Mouse (Mus musculus) limb, embryonic 14.5 days (tissue): ENCODE measurements around the gene Atp5g3. TPM values are rescaled to one million over a fixed set of nuclear protein-coding genes. Genes with fewer than 3 reads are reported as not detected.
A peak's percentile ranks its signal among the peaks of the same experiment; 100 is the strongest.
"Not testable (repeated sequence)": the region's sequence is repeated elsewhere in the genome, so short reads cannot be mapped to it uniquely, and the experiment has no call there.

Experiments used
- ATAC-seq: fragments of 200-750 bp; cut with Nextera tagmentation; 2 replicates; pipeline ENCODE4 v1.8.0; 2017; ENCODE audit warnings: low read depth, moderate number of reproducible peaks, moderate TSS enrichment; ENCODE audit not compliant: low FRiP score
- DNase-seq: peaks from one replicate; pipeline ENCODE4 v3.0.0-alpha.2; 2015; ENCODE audit warnings: low spot score
- H3K27ac ChIP-seq: fragments of 300-500 bp; sonication (generic); replicated peaks from 2 replicates; pipeline ENCODE4 v1.5.1; 2014; ENCODE audit warnings: low read depth, mild to moderate bottlenecking, low read length, moderate library complexity, mixed read lengths
- H3K27me3 ChIP-seq: fragments of 300-500 bp; sonication (generic); 2 replicates; pipeline ENCODE4 v1.6.1; 2014; ENCODE audit warnings: low read length, mixed read lengths; ENCODE audit not compliant: control insufficient read depth, insufficient read depth
- H3K36me3 ChIP-seq: fragments of 300-500 bp; sonication (generic); 2 replicates; pipeline ENCODE4 v1.6.1; 2014; ENCODE audit warnings: mild to moderate bottlenecking, low read length, moderate library complexity, mixed read lengths; ENCODE audit not compliant: control insufficient read depth, insufficient read depth
- H3K4me1 ChIP-seq: fragments of 300-500 bp; sonication (generic); 2 replicates; pipeline ENCODE4 v1.6.1; 2014; ENCODE audit warnings: antibody characterized with exemption, low read length, mixed read lengths; ENCODE audit not compliant: control insufficient read depth, insufficient read depth
- H3K4me2 ChIP-seq: fragments of 300-500 bp; sonication (generic); replicated peaks from 2 replicates; pipeline ENCODE4 v1.6.1; 2014; ENCODE audit warnings: low read depth, mild to moderate bottlenecking, low read length, moderate library complexity; ENCODE audit not compliant: severe bottlenecking
- H3K4me3 ChIP-seq: fragments of 300-500 bp; sonication (generic); replicated peaks from 2 replicates; pipeline ENCODE4 v1.5.1; 2014; ENCODE audit warnings: low read length
- H3K9ac ChIP-seq: fragments of 300-500 bp; sonication (generic); 2 replicates; pipeline ENCODE4 v1.6.1; 2014; ENCODE audit warnings: mild to moderate bottlenecking, low read depth, low read length, moderate library complexity; ENCODE audit not compliant: severe bottlenecking
- H3K9me3 ChIP-seq: fragments of 300-500 bp; sonication (generic); 2 replicates; pipeline ENCODE4 v1.6.1; 2016; ENCODE audit warnings: low read length; ENCODE audit not compliant: control insufficient read depth
- POLR2A ChIP-seq: fragments of 200-500 bp; IDR thresholded peaks from 2 replicates; pipeline ENCODE4 v1.8.0; 2012; ENCODE audit warnings: inconsistent platforms, mild to moderate bottlenecking, moderate library complexity, borderline replicate concordance; ENCODE audit not compliant: insufficient read depth, insufficient read length; ENCODE audit errors: extremely low read depth
- WGBS: fragments of 180-500 bp; shearing (Covaris S2); extraction: QIAGEN DNeasy Blood & Tissue Kit; methylation state at CpG from one replicate; pipeline ENCODE4 v1.1.7; 2014; 5-methylcytosine and 5-hydroxymethylcytosine counted together
- polyA plus RNA-seq, 2 experiments: library from polyadenylated mRNA; depleted of rRNA in 1 of 2; stranded (reverse) in 1 of 2; unstranded in 1 of 2; fragments of >200 nt; fragmentation: Nextera tagmentation in 1 of 2; extraction: Ambion mirVana in 1 of 2; gene quantifications; 2 replicates each; pipeline versions ENCODE4 v1.2.1 to v1.2.3; 2012 to 2014

Gene Atp5g3
- polyA plus RNA-seq, 2 experiments, result 647 to 1,089 TPM

- Histone ChIP-seq H3K4me2 (no peak overlapping the region), H3K9me3 (no peaks in the 10 kb centered on the region), H3K27ac (no peak overlapping the region), H3K4me1 (peaks cover 8% of the 10 kb centered on the region; the same call in 1 of the 2 replicates), H3K36me3 (peaks cover 25% of the 10 kb centered on the region), H3K9ac (no peak overlapping the region), H3K27me3 (no peaks in the 10 kb centered on the region), H3K4me3 (no peak overlapping the region)
- ATAC-seq (no peak), DNase-seq (no peak)
- 71% methylated on average over 3 of the region's 3 CpGs for WGBS
- no peak for TF ChIP-seq POLR2A
Measured at GRCm38 (mm10) chr2:73912264-73912663, 1.1 kb upstream of the Atp5g3 start.

GRCm38 (mm10) chr2:73910571-73911174 is 453 bp downstream of the Atp5g3 start:
- WGBS, result under 1% methylated on average over 28 of the region's 50 CpGs
- H3K4me1 ChIP-seq, result peaks cover 8% of the 10 kb centered on the region; the same call in 1 of the 2 replicates

GRCm38 (mm10) chr2:73909116-73909515 is 2.0 kb downstream of the Atp5g3 start:
- no peak for DNase-seq
- H3K4me3 ChIP-seq, result no peak overlapping the region
- ATAC-seq, result no peak
- H3K27me3 ChIP-seq, result no peaks in the 10 kb centered on the region
- no peak for TF ChIP-seq POLR2A
- no peak overlapping the region for H3K27ac ChIP-seq
- H3K9ac ChIP-seq, result no peak overlapping the region
- H3K36me3 ChIP-seq, result peaks cover 33% of the 10 kb centered on the region
- no peaks in the 10 kb centered on the region for H3K9me3 ChIP-seq
- no peak overlapping the region for H3K4me2 ChIP-seq
- H3K4me1 ChIP-seq, result peaks cover 8% of the 10 kb centered on the region; the same call in 1 of the 2 replicates
- 82% methylated on average over 2 of the region's 2 CpGs for WGBS

More at GRCm38 (mm10) chr2:73910571-73911174, 453 bp downstream of the Atp5g3 start:
- Histone ChIP-seq H3K36me3 (peaks cover 33% of the 10 kb centered on the region), H3K27me3 (no peaks in the 10 kb centered on the region), H3K9me3 (no peaks in the 10 kb centered on the region), H3K4me3 (peak overlapping the region; percentile 94), H3K27ac (peak overlapping the region; percentile 83), H3K4me2 (peak overlapping the region; percentile 62), H3K9ac (peak overlapping the region; percentile 98)
- DNase-seq (peak; percentile 26), ATAC-seq (peak; percentile 35; the same call in 1 of the 2 replicates)
- no peak for TF ChIP-seq POLR2A

GRCm38 (mm10) chr2:73904679-73905078 is 6.4 kb downstream of the Atp5g3 start:
- H3K36me3 ChIP-seq, result peaks cover 29% of the 10 kb centered on the region
- H3K4me2 ChIP-seq, ATAC-seq, H3K9ac ChIP-seq, H3K4me3 ChIP-seq, H3K27me3 ChIP-seq, H3K27ac ChIP-seq, DNase-seq, H3K4me1 ChIP-seq, H3K9me3 ChIP-seq: not testable (repeated sequence)

GRCm38 (mm10) chr2:73903536-73903935 is 7.6 kb downstream of the Atp5g3 start:
- H3K27me3 ChIP-seq, result no peaks in the 10 kb centered on the region
- WGBS, result 98% methylated on average over 2 of the region's 2 CpGs

GRCm38 (mm10) chr2:73902328-73902727 is 8.8 kb downstream of the Atp5g3 start:
- not testable (repeated sequence) for H3K4me2 ChIP-seq, H3K9ac ChIP-seq, DNase-seq, H3K4me3 ChIP-seq, H3K9me3 ChIP-seq, H3K27me3 ChIP-seq, H3K4me1 ChIP-seq, H3K27ac ChIP-seq, H3K36me3 ChIP-seq, ATAC-seq
- WGBS, result 93% methylated on average over 3 of the region's 3 CpGs

More at GRCm38 (mm10) chr2:73903536-73903935, 7.6 kb downstream of the Atp5g3 start:
- DNase-seq (no peak), ATAC-seq (no peak)
- no peaks in the 10 kb centered on the region for H3K9me3 ChIP-seq
- TF ChIP-seq POLR2A, result no peak
- H3K9ac ChIP-seq, result no peak overlapping the region
- H3K4me2 ChIP-seq, result no peak overlapping the region
- peaks cover 21% of the 10 kb centered on the region for H3K36me3 ChIP-seq
- H3K4me3 ChIP-seq, result no peak overlapping the region
- no peaks in the 10 kb centered on the region for H3K4me1 ChIP-seq
- H3K27ac ChIP-seq, result no peak overlapping the region
